Mouse (Mus musculus) lung, postnatal 36 days (tissue): ENCODE measurements around the gene Cerk.
"Not testable (repeated sequence)": the region's sequence is repeated elsewhere in the genome, so short reads cannot be mapped to it uniquely, and the experiment has no call there.

Source experiments
- DNase-seq: peaks from one replicate; pipeline ENCODE4 v3.0.0; 2022; ENCODE audit warnings: mixed read lengths

Cerk gene

GRCm38 (mm10) chr15:86180427-86180826 is 5.5 kb downstream of the Cerk start:
- DNase-seq: no peak

DNA sequence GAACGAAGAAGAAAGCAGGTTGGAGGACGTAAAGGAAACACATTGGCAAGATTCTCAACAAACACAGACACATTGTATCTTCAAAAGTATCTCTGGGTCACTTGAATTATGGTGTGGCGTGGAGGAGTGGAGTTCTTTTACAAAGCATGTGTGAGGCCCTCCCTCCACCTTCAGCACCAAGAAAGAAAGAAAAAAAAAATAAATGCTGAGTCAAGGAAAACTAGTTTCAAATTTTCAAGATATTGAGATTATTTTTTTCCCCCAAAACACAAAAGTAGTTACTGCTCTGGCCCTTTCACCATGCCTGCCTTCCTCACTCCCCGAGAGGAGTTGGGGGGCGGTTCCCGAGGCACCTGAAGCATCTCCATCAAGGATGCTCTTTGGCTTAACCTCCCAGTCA is 7.3 kb downstream of the Cerk start:
- DNase-seq: no peak

DNA sequence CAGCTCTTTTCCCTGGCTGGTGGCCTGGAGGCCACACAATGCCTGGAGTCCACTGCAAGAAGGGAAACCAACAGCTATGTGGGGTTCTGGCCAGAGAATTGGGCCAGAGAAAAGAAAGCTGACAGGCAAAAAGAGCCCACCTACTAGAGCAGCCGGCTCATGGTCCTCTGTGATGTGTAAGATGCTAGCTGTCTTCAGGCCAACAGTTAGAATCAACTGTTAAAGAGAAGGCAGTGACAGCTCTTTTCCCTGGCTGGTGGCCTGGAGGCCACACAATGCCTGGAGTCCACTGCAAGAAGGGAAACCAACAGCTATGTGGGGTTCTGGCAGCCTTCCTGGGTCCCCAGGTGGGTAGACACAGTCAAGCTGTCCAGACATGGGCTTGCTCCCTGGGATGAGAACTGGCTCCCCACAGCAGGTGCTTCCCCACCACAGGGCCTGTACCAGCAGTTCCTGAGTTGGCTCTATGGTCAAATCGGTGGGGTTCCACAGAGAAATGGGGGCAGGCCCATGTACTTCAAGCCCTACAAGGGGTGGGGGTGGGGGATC is 8.2 kb downstream of the Cerk start:
- DNase-seq: not testable (repeated sequence)

- no peak for DNase-seq
Observed at GRCm38 (mm10) chr15:86176771-86177702, 8.9 kb downstream of the Cerk start.

DNA sequence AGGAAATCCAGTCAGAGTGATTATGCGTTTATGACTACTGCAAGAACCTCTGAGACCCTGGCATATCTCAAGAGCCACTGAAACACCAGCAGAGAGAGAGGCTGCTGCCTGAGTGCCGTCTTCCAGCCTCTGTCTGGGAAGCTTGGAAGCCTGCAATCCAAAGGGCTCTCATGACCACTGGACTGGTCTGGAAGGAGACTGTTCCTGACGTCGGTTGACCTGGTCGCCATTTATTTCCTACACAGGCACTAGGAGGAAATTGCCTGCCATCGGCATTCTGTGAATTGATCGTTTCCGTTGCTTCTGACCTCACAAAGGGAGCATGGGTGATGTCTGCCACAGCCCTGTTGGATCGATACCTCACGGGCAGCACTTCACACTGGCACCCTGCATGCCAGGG is 9.8 kb downstream of the Cerk start:
- no peak for DNase-seq

DNA sequence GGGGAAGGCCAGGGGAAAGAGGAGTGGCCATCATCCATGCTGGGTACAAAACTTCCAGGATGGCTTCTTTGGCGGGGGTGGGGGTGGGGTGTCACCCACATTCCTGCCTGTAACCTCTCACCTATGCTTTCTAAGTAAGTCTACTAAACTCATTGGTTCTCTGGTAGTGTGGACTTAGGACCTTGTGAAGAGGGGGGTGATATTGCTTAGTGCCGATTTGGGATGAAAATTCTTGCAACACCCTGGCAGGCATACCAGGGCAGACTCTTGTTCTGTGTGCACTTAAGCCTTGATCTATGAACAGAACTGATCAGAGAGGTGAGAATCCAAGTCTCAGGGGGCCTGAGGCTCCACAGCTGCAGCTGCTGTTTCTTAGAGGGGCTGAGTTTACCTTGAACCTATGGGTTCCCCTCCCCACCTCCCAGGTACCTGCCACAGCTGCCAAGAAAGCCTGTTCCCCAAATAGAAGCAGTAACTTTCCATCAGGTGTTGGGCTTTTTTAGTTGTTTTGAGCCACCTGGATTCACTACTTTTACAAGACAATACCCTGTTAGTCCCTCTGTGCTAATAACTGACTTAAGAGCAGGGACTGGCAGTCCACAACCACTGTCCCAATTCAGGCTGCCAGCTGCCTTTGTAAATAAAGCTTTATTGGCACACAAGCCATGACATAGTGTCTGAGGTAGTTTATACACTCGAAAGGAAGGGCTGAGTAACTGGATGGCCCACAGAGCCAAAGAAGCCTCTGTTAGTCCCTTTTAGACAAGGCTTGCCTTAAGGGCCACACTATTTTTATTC is 10.5 kb downstream of the Cerk start:
- DNase-seq: no peak

- DNase-seq: peak; percentile 59
Observed at GRCm38 (mm10) chr15:86173136-86173985, 12.6 kb downstream of the Cerk start.

DNA sequence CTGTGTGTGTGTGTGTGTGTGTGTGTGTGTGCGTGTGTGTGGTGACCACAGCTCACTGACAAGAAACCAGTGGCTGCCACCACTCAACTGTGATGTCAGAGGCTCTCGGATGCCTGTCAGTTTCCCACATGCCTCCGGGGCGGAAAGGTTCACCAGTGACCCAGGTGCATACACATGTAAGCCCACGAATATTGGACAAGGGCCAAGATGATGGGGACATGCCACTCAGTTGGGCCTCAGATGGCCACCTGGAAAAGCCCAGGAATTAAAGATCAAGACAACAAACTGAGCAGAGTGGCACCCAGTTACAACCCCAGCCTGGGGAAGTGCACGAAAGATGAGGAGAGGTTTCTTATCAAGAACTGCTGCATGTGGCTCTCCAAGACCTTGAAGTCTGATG is 13.4 kb downstream of the Cerk start:
- no peak for DNase-seq

DNA sequence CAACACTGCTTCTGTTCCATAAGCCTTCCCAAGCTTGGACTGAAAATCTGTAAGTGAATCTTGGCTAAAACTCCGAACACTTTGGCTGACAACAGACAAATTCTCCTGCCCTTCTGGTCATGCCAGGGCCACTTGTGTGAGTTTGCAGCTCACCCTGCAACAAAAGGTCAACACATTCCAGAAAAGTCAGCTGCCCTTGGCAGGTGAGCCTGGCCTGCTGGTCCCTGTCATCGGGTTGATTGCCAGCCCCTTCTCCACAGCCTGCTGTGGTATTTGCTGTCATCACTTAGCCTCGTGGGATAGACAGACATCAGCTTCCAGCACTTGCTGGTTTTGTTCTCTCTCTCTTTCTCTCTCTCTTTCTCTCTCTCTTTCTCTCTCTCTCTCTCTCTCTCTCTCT is 13.8 kb downstream of the Cerk start:
- DNase-seq: no peak

GRCm38 (mm10) chr15:86171316-86171715 is 14.6 kb downstream of the Cerk start:
- DNase-seq: no peak

GRCm38 (mm10) chr15:86169817-86170110 is 16.2 kb downstream of the Cerk start:
- DNase-seq: peak; percentile 72

- DNase-seq: no peak
Observed at GRCm38 (mm10) chr15:86168941-86169816, 16.8 kb downstream of the Cerk start.

DNA sequence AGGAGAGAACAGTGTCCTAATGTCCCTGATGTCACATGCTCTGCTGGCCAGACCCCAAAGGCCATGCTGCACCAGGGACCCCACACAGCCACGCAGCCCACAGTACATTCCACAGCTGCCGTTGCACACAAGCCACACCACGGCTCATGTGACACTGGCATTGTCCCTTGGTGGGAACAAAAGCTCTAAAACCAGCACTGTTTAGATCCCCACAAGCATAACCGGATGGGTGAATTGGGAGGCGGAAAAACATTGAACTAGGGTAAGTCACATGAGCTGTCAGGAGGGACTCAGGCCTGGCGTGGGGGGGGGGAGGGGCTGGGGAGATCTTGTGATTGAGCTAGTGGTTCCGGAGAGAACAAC is 17.5 kb downstream of the Cerk start:
- peak; percentile 69 for DNase-seq

- peak; percentile 48 for DNase-seq
Observed at GRCm38 (mm10) chr15:86167787-86168504, 18.0 kb downstream of the Cerk start.

- DNase-seq: no peak
Observed at GRCm38 (mm10) chr15:86167032-86167655, 18.8 kb downstream of the Cerk start.

- DNase-seq: no peak
Observed at GRCm38 (mm10) chr15:86165811-86166590, 19.9 kb downstream of the Cerk start.

DNA sequence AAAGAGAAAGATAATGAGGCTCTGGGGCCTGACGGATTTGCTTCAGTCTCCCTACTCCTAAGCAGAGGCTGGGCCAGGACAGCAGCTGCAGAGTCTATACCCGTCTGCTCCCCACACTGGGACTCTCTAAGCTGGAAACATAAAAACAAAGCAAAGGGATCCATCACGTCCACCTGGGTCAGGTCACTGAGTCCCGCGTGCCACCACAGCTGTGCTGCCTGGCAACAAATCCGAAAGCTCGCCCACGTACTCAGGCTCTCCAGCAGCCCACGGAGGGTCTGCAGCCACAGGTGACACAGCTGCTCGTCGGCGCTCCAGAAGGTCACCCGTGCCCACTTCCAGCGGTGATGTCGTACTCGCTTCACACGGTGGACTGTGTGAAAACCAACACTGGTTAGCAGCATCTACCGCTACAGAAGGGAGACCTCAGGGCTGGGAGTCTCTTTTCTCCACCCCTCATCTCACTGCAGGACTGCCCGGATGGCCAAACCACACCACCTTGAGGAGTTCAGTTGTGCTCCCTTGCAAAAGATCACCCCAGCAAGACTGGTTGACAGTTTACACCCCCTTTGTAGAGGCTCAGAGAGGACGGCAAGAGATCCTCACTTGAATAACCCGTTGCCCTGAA is 21.1 kb downstream of the Cerk start:
- no peak for DNase-seq

- not testable (repeated sequence) for DNase-seq
Observed at GRCm38 (mm10) chr15:86161800-86162199, 24.1 kb downstream of the Cerk start.

DNA sequence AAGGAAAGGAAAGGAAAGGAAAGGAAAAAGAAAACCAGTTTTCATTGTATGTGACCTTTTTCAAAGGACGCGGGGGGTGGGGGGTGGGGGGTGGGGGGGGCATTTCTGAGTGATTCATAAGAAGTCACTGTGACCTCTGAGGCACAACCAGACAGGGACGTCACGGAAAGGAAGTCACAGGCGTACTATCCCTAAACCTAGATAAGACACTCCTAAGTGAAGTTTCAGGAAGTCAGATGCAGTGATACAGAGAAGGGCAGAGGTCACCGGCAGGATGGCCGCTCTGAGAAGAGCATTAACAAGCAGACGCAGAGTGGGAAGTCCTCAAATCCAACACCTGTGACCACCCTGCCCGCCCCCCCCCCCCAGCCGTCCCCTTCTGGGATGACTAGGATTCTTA is 25.0 kb downstream of the Cerk start:
- DNase-seq: no peak
